Mouse (Mus musculus): ENCODE data around the gene March10.

March10 gene

DNA sequence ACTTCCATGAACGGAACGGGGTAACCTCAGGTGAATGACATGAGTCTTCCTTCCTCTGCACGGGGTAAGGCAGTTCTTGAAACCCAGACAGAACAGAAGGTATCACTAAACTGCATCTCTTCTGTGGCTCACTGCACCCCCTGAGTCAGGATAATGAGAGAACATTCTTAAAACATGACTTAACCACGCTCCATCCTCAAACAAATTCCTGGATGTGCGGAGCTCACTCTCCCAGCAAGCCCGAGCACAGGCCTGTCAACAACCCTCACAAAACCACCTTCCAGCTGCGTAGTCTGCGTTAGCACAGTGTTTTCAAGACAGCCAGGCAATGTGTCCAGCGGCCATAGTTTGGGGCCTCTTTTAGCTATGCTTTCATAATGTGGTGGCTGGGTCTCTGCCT, 10.7 kb upstream of the March10 start:
- no peak for ATAC-seq (ENCODE audit: insufficient number of reproducible peaks, low FRiP score, low TSS enrichment)

DNA sequence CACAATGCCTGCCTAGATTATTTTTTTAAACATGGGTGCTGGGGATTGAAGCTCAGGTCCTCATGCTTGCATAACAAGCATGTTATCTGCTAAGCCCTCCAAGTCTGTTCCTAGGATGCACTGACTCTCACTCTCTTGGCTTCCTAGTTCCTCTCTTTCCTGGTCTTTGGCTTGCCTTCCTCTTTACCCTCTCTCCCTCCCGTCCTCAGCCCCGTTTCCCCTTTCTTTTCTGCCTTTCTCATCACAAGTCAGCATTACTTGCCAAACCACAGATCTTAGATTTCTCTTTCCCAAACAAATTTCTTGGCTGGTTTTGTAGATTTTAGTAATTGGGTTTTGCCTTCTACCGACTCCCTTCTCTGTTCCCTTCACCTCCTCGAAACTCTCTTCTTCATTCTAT, 10.2 kb upstream of the March10 start:
- no peak for ATAC-seq (ENCODE audit: insufficient number of reproducible peaks, low FRiP score, low TSS enrichment)

DNA sequence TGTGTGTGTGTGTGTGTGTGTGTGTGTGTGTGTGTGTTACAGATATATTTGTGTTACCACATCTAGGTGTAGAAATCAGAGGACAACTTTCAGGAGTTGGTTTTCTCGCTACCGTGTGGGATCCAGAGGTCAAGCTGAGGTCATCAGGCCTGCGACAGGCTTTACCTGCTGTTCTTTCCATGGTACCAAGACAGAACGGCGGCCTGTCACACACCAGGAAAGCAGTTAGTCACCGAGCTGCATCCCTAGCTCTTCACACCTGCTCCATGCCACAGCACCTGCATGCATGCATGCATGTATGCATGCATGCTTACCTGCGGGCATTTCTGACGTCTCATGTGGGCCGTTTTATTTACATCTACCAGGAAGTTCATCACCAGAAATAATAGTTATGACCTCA, 9.0 kb upstream of the March10 start:
- no peak for ATAC-seq (ENCODE audit: insufficient number of reproducible peaks, low FRiP score, low TSS enrichment)

DNA sequence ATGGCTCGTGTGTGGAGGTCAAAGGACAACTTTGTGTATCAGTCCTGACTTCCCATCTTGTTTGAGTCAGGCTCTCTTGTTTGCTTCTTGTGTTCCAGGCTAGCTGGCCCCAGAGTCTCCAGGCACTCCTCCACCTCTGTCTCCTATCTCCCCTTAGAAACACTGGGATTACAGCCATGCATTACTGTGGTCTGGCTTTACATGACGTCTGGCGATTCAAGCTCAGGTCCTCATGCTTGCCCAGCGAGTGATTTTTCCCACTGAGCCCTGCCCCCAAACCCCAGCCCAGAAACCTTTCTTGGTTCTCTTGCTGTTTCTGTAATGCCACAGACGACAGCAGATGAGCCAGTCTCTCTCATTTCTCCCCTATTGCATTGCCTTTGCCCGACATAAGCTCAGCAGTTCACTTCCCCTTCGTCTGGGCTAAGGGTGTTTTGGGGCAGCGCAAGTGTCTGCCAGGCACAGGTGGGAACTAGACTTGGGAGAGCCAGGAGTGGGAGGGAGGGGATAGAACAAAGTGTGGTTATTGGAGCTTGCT, 8.0 kb upstream of the March10 start:
- ATAC-seq (ENCODE audit: insufficient number of reproducible peaks, low FRiP score, low TSS enrichment): no peak

DNA sequence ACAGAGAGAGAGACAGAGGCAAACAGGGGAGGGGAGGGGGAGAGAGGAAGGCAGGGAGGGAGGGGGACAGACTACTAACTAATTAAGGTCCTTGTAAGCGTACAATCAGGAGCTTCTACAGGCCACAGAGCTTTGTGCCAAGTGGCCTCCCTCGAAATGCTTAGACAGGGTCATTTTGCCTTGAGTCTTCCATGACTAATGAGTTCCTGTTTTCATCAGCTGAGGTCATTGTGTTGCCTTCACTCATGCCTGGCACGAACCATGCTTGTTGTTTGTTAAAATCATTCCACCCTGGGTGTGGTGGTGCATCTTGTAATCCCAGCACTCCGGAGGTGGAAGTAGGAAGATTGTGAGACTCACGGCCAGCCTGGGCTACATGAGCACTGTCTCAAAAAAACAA, 3.4 kb upstream of the March10 start:
- no peak for ATAC-seq (ENCODE audit: insufficient number of reproducible peaks, low FRiP score, low TSS enrichment)

DNA sequence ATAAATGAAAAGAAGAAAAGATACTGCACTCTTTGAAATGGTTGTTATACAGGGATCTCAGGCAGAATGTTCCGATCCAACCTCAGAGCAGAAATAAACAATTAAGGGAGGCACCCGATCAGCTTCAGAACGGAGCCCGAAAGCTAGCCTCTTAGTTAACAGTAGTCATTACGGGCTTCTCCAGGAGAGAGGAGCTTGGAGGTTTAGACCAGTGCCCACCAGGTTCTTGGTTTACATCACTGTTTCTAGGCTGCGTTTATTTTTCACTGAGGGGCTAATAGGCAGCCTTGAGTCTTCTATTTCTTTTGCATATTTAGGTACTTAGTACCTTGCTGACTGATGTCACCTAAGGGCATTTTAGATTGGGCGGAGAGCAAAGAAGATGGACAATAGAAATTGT, 506 bp upstream of the March10 start:
- ATAC-seq (ENCODE audit: insufficient number of reproducible peaks, low FRiP score, low TSS enrichment): no peak

DNA sequence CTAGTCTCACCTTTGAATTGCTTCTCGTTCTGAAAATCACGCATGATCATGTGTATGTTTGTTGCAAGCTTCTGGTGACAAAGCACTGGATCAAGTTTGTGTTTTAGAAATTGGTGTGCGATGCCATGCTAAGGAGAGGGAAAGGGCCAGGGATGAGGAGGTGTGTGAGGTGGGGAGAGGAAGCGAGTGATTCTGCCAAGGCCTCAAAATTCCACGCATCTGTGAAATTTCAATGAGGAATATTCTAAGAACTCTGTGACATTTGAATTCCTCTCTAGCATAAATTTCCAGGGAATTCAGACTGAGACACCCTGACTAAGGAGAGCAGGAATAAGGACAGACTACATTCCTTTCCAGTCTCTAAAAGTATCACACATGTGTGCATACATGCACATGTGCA, 1.4 kb downstream of the March10 start:
- no peak for ATAC-seq (ENCODE audit: insufficient number of reproducible peaks, low FRiP score, low TSS enrichment)

DNA sequence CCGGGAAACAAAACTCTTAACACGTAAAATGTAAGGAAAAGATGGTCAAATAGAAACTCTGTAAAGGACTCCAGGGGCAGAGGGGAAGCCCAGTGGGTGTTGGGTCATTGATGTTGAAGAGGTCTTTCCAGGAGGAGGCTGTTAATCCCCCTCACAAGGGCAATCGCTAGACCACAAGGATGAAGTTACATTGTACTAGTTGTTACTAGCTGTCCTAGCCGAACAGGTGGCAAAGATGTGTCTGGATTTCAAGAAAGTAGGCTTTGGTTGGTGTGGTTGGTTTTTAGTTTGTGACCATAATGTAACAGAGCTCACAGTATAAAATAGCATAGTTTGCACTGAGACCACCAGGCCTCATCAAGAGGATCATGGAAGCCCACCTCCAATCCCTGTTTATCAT, 3.5 kb downstream of the March10 start:
- no peak for ATAC-seq (ENCODE audit: insufficient number of reproducible peaks, low FRiP score, low TSS enrichment)

DNA sequence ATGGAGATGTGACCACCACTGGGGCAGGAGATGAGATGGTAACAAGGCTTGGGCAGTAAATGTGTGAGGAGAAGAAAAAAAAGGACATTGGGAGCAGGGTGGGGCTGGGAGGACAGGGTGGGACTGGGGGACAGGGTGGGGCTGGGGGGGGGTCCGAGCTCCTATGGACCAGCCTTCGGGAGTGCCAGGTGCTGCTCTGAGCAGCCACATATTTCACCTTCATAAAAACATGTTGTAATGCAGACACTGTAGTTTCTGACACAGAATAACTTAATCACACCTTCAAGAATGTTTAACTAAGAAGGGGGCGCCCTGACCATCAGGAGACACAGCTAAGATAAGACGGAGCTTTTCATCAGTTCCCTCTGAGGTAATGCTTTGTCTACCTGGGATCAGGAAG, 4.0 kb downstream of the March10 start:
- no peak for ATAC-seq (ENCODE audit: insufficient number of reproducible peaks, low FRiP score, low TSS enrichment)

DNA sequence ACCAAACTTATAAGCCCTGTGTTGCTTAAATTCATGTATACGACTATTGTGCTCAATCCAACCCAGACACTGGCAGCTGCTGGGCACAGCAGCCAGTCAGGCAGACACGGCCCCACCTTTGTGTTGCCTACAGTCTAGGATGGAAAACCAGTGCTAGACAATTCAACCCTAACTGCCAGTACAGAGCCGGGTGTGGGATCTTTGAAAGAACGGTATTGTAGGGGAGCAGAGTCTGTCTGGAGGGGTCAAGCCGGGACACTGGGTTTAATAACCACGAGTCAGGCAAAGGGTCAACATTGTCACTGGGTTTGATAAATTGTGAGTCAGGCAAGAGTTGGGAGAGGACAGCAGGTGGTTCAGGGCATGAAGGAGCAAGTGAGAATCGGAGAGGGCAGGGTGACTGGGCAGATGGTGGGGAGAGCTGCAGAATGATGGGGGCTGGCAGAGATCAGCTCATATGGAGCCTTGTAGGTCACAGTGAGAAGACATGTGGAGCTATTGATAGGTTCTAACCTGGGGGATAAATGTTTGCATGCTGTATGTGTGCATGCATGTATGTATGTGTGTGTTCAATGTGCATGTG, 4.9 kb downstream of the March10 start:
- ATAC-seq (ENCODE audit: insufficient number of reproducible peaks, low FRiP score, low TSS enrichment): no peak

DNA sequence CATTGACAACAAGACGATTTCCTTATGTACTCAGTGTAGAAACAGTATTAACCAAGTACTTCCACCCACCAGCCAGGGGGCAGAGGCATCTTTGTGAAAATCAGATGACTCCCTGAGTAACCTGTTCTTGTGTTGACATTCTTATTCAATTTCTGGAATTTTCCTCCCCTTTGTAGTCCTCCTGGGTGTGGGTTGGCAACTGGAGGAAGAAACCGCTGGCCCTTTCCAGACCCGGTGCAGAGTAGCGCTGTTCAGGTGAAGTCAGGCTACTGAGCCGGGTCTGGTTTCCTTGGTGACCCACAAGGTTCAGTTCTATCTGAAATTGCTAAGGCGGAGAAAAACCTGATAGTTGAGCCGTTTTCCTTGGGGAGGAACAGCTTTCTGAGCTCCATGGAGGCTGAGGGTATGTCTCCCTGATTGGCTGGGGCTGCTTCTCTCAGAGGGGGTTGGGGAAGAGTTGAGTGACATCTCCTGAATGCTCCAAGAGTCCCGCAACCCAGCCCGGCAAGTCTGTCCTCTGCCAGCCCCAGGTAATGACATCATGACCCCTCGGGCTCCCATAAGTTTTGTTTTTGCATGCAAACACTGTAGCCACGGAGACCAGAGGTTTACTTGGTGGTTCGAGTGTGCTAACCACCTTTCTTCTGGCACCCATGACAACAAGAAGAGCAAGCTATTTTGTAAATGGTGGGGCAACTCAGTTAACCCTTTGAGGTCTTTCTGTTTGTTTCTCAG, 6.8 kb downstream of the March10 start:
- ATAC-seq (ENCODE audit: insufficient number of reproducible peaks, low FRiP score, low TSS enrichment): no peak

DNA sequence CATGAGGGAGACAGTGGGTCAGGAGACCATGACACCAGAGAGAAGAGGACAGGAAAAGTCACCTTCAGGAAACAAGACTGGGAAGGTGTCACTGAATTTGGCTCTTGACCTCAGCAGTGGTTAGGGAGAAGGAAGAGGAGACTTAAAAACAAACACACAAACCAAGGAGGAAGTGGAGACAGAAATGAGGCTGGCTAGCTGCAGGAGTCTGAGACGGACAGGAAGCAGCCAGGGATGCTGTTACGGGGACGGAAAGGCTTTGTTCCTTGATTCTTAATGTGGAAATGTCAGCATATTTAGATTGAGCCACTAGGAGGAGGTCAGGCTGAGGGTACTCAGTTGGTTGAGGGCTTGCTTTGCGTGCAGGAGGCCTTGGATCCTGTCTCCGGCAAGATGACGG, 8.9 kb downstream of the March10 start:
- no peak for ATAC-seq (ENCODE audit: insufficient number of reproducible peaks, low FRiP score, low TSS enrichment)

DNA sequence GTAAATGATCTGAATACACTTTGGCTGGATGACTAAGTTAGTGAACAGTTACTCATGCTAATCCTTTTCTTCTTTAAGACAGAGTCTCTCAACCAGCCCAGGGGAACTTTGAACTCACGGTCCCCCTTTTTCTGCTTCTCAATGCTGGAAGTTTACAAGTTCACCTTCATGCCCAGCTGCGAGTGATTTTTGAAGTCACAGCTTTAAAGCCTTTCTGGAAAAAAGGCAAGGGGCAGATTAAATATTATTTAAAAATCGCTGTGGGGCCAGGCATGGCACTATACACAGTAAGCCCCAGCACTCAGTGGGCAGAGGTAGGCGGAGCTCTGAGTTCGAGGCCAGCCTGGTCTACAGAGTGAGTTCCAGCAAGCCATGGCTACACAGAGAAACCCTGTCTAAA, 10.3 kb downstream of the March10 start:
- no peak for ATAC-seq (ENCODE audit: insufficient number of reproducible peaks, low FRiP score, low TSS enrichment)

DNA sequence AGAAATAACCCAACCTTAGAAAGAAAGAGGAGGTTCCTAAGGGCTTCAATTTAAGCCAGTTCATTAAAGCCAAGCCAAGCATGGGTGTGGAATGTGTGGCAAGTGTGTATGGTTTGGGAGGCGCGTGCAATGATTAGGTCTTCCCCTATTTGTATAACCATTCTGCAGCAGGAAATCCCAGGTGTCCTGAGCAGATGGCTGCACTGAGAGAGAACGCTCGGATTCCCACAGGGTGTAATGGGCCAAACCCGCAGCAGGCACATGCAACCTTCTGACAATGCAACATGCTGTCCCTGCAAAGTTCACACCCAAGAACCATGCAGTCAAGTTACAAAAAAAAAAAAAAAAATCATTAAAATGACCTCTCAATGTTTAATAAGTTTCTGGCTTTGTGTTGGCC, 10.8 kb downstream of the March10 start:
- ATAC-seq (ENCODE audit: insufficient number of reproducible peaks, low FRiP score, low TSS enrichment): no peak

DNA sequence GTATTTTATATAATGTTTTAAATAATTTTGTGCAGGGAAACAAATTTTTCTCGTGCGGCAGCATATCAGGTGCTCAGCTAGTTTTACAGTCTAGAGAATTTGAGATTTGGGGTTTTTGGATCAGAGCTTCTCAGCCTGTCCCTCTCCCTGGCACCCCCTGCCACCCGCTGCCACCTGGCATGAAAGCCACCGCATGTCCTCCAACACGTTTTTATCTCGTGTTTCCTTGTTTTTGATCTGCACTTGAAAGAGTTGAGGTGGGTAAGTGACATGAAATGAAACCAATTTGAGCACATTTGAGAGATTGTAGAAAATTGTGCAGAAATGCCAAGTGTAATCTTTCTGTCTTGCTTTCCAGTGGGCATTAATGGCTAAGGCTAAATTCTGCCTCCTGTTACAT, 11.6 kb downstream of the March10 start:
- no peak for ATAC-seq (ENCODE audit: insufficient number of reproducible peaks, low FRiP score, low TSS enrichment)

DNA sequence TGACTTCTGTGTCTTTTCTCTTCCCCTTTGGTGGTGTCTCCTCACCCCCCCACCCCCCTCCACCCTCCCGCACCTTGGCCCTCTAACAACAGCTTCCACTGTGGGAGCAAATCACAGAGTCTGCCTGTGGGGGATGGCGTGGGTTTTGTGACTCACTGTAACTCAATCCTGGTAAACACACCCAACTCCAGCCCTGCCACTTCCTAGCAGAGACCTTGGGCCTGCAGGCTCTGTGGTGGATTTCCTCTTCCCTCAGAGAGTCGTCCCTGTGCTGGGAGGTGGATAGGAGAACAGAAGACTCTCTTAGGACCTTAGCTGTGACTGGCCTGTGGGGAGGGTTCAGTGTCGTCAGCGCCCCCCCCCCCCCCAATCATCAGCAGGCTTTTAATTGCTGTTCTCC, 13.0 kb downstream of the March10 start:
- no peak for ATAC-seq (ENCODE audit: insufficient number of reproducible peaks, low FRiP score, low TSS enrichment)

DNA sequence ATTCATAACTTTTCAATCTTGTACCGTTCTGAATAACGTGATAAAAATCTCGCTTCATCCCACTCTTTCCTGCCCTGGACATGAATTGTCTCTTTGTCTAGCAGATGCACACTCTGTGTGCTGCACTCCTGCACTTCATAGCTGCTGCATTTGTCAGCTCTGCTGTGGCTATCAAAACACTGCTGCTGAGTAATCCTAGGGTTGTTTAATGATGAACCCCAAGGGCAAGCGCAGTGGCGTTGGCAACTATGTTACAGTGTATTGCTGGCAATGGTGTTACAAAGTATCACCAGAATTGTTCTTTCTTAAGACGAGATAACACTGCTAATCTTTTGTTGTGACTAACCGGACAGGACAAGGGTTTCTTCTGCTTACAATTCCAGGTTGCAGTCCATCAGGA, 16.7 kb downstream of the March10 start:
- no peak for ATAC-seq (ENCODE audit: insufficient number of reproducible peaks, low FRiP score, low TSS enrichment)

DNA sequence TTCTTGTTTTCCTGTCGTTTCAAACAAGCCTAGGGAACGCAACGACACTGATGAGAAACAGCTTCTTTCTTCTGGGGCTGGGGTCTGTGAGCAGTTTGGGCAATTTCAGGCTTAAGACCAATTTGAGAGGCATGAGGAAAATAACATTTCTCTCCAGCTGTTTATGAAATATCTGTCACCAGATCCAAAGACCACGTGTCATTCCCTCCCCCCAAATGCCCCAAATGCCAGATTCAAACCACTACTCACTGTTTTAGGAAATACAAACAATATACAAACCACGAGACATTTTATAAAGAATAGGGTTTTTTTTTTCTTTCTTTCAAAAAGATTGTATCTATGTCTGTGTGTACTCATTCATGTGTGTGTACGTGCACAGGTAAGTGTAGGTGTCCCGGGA, 17.6 kb downstream of the March10 start:
- no peak for ATAC-seq (ENCODE audit: insufficient number of reproducible peaks, low FRiP score, low TSS enrichment)

DNA sequence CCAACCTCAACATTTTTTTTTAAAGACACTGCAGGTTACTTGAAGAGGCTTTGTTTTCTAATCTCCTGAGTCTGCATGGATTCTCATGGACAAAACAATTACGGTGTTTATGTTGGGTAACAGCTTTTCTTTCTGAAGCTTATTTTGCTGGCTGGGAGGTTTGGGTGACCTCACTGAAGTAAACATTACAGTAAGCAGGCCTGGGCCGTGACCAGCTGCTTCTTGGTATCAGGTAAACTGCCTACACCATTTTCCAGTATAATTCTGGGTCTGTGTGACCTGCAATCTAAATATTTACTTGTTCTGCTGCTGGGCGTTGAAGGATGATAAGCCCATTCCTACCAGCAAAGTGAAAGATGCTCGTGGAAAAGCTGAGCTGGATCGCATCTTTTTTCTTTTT, 30.1 kb downstream of the March10 start:
- no peak for ATAC-seq (ENCODE audit: insufficient number of reproducible peaks, low FRiP score, low TSS enrichment)

DNA sequence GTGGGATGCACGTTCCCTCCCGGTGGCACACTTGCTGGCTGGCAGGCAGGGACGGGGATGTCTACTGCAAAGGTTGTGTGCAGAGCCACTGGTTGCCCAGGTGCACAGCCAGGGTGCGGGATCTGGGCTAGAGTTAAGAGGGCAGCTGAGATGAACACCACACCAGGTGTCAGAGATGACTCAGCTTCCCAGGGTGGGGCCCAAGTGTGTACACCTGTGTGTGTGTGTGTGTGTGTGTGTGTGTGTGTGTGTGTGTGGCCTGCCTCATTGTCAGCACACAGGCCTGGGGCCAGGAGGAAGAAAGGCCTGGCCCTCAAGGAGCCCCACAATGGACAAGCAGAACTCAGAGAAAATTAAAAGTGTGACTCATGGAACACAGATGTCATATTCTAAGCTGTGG, 31.9 kb downstream of the March10 start:
- ATAC-seq (ENCODE audit: insufficient number of reproducible peaks, low FRiP score, low TSS enrichment): no peak

DNA sequence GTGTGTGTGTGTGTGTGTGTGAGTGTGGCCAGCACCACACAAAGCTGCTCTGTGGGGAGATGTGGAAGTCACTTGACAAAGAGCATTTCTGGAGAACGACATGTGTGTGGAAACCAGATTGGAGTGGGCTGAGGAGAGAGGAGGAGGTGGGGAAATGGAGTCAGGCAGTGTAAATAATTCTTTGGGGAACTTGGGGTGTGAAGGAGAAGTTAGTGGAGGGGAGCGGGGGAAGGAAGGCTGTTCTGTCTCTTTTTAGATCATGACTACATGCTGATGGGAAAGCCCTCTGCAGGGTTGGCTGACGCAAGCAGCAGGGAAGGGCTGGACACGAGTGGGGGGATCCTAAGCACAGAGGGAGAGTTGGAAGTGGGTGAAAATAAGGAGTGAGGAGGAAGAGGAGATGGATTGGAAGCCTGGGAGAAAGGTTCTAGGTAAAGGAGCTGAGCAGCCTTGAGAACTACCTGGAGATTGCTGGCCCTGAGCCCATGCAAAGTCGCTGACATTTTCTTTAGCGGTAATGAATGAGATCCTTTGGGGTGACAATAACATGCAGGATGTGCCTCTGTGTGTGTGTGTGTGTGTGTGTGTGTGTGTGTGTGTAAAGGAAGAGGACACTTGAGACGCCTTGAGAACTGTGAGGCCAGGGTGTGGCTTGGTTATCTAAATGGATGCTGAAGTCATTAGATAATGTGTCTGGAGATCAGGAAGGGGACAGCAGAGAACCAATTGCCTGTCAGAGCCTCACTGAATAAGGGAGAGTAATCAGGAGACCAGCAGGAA, 35.7 kb downstream of the March10 start:
- ATAC-seq (ENCODE audit: insufficient number of reproducible peaks, low FRiP score, low TSS enrichment): no peak

DNA sequence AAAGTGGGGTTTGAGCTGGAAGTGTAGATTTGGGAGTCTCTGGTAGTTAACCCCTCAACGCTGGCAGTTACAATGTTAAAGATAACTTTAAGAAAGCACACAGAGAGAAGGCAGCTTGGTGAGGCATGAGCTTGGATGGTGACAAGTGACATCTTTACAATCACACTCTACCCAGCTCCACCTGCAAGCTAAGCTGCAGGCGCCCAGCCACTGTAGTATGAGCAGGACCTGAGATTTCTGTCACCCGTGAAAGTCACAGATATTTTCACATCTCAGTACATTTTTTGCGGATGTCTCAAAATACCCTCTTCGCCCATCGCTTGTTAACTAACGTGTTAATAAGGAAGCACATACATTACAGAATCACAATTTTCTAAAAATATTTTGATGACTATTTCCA, 36.6 kb downstream of the March10 start:
- ATAC-seq (ENCODE audit: insufficient number of reproducible peaks, low FRiP score, low TSS enrichment): no peak
